Mouse (Mus musculus): ENCODE measurements at regions not wholly inside any gene's neighbourhood (a gene's known extent, or its start where the extent isn't known, plus 50 kb on each side); places are given as distances from the start of the nearest gene placed in this dataset.

DNA sequence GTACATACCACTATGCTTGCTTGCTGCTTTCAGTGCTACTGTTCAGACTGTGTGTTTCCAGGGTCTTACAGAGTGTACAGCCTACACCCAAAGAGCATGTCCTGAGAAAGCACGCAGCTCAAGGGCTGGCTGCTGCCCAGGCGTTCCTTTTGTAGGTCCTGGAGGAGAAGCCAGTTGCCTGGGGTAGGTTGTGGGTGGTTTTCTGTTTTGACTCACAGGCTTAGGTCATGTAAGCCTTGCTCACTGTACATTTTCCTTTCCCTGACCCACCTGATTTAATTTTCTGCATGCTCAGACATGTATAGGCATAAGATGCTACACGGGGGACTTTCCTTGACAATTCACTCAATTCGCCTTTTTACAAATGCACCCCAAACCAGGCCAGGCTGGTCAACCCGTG lies 172.9 kb upstream of the Wdfy3 start:
- no peaks in the 10 kb centered on the region for H3K36me3 ChIP-seq
- no peak overlapping the region for H3K9ac ChIP-seq
- H3K27me3 ChIP-seq (replicated peaks): no peaks in the 10 kb centered on the region
- no peak overlapping the region for H3K4me3 ChIP-seq (replicated peaks)
- no peak for ATAC-seq (ENCODE audit: insufficient read depth, low FRiP score, low read depth)
- no peaks in the 10 kb centered on the region for H3K4me1 ChIP-seq
- no peaks in the 10 kb centered on the region for H3K9me3 ChIP-seq
- 84% methylated on average over 5 of the region's 5 CpGs for WGBS
- H3K4me2 ChIP-seq: no peak overlapping the region
- no peak overlapping the region for H3K27ac ChIP-seq

GRCm38 (mm10) chr5:102244706-102245105 lies 175.0 kb upstream of the Wdfy3 start:
- H3K4me1 ChIP-seq: no peaks in the 10 kb centered on the region
- H3K27ac ChIP-seq: no peak overlapping the region
- 65% methylated on average over 6 of the region's 6 CpGs for WGBS
- no peak overlapping the region for H3K4me3 ChIP-seq (replicated peaks)
- ATAC-seq (ENCODE audit: insufficient read depth, low FRiP score, low read depth): no peak
- no peaks in the 10 kb centered on the region for H3K36me3 ChIP-seq
- H3K27me3 ChIP-seq (replicated peaks): no peaks in the 10 kb centered on the region
- H3K9me3 ChIP-seq: no peaks in the 10 kb centered on the region
- H3K9ac ChIP-seq: no peak overlapping the region
- no peak overlapping the region for H3K4me2 ChIP-seq

- ATAC-seq (ENCODE audit: insufficient read depth, low FRiP score, low read depth): no peak
- Histone ChIP-seq H3K27ac (no peak overlapping the region), H3K27me3 (replicated peaks) (no peaks in the 10 kb centered on the region), H3K4me2 (no peak overlapping the region), H3K9me3 (no peaks in the 10 kb centered on the region), H3K4me3 (replicated peaks) (no peak overlapping the region), H3K9ac (no peak overlapping the region), H3K4me1 (no peaks in the 10 kb centered on the region), H3K36me3 (no peaks in the 10 kb centered on the region)
- WGBS: 88% methylated on average over 5 of the region's 5 CpGs
These were observed 179.0 kb upstream of the Wdfy3 start for GRCm38 (mm10) chr5:102248747-102249146.

DNA sequence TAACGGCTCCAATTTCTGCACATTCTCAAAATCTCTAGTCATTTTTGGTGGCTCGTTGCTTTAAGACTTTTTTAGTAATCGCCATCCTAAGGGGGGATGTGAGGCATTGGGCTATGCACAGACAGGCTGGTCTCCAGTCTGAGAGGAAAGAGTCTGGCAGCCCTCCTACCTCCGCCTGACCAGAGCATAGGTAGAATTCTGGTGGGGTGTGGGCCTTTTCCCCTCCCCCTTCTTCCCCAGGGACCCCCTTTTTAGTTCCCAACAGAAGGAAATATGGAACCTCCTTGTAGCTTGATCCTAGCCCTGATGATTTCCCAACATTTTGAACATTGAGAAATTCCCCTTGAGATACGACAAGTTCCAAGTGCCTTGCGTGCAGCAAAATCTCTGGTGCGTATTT lies 181.4 kb upstream of the Wdfy3 start:
- no peak for ATAC-seq (ENCODE audit: insufficient read depth, low FRiP score, low read depth)
- no peaks in the 10 kb centered on the region for H3K27me3 ChIP-seq (replicated peaks)
- H3K9me3 ChIP-seq: no peaks in the 10 kb centered on the region
- no peaks in the 10 kb centered on the region for H3K4me1 ChIP-seq
- H3K9ac ChIP-seq: no peak overlapping the region
- no peaks in the 10 kb centered on the region for H3K36me3 ChIP-seq
- H3K4me2 ChIP-seq: no peak overlapping the region
- no peak overlapping the region for H3K4me3 ChIP-seq (replicated peaks)
- WGBS: 89% methylated on average over 7 of the region's 7 CpGs
- H3K27ac ChIP-seq: no peak overlapping the region

- H3K4me3 ChIP-seq (replicated peaks): no peak overlapping the region
- no peaks in the 10 kb centered on the region for H3K36me3 ChIP-seq
- no peaks in the 10 kb centered on the region for H3K9me3 ChIP-seq
- WGBS: 39% methylated on average over 2 of the region's 2 CpGs
- H3K9ac ChIP-seq: no peak overlapping the region
- H3K4me2 ChIP-seq: no peak overlapping the region
- no peak overlapping the region for H3K27ac ChIP-seq
- H3K4me1 ChIP-seq: no peaks in the 10 kb centered on the region
- ATAC-seq (ENCODE audit: insufficient read depth, low FRiP score, low read depth): no peak
- no peaks in the 10 kb centered on the region for H3K27me3 ChIP-seq (replicated peaks)
These were observed 184.1 kb upstream of the Wdfy3 start for GRCm38 (mm10) chr5:102253786-102254185.

- Histone ChIP-seq H3K4me1 (no peaks in the 10 kb centered on the region), H3K27me3 (replicated peaks) (no peaks in the 10 kb centered on the region), H3K9ac (no peak overlapping the region), H3K4me2 (no peak overlapping the region), H3K27ac (no peak overlapping the region), H3K4me3 (replicated peaks) (no peak overlapping the region), H3K9me3 (no peaks in the 10 kb centered on the region), H3K36me3 (no peaks in the 10 kb centered on the region)
- 55% methylated on average over 2 of the region's 2 CpGs for WGBS
- peak; percentile 18; the same call in 1 of the 2 replicates for ATAC-seq (ENCODE audit: insufficient read depth, low FRiP score, low read depth)
These were observed 187.4 kb upstream of the Wdfy3 start for GRCm38 (mm10) chr5:102257104-102257503.

- H3K36me3 ChIP-seq: no peaks in the 10 kb centered on the region
- 64% methylated on average over 5 of the region's 5 CpGs for WGBS
- ATAC-seq (ENCODE audit: insufficient read depth, low FRiP score, low read depth): no peak
- no peak overlapping the region for H3K9ac ChIP-seq
- H3K4me1 ChIP-seq: no peaks in the 10 kb centered on the region
- no peak overlapping the region for H3K4me3 ChIP-seq (replicated peaks)
- no peak overlapping the region for H3K27ac ChIP-seq
- H3K4me2 ChIP-seq: no peak overlapping the region
- H3K9me3 ChIP-seq: no peaks in the 10 kb centered on the region
- H3K27me3 ChIP-seq (replicated peaks): no peaks in the 10 kb centered on the region
These were observed 191.9 kb upstream of the Wdfy3 start for GRCm38 (mm10) chr5:102261621-102262020.

DNA sequence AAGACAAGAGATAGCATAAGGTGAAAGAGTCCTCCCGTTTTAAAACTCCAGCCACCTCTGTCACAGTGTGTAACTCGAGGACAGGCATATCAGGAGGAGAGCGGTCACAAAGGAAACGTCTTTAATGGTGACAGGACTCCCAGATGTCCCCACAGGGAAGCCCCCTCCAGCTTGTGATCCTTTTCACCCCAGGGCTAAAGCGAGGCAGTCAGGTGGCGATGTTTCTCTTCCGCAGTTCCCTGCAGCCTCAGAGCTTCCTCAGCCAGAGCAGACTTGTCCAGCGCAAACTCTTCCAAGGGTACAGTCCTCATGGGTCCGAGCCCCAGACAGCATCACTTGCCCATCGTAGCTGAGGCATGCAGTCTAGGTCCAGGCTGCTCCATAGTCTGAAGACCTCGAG lies 196.7 kb upstream of the Wdfy3 start:
- 70% methylated on average over 11 of the region's 11 CpGs for WGBS
- Histone ChIP-seq H3K9ac (no peak overlapping the region), H3K4me1 (no peaks in the 10 kb centered on the region), H3K36me3 (no peaks in the 10 kb centered on the region), H3K27ac (no peak overlapping the region), H3K4me2 (no peak overlapping the region), H3K9me3 (no peaks in the 10 kb centered on the region), H3K27me3 (replicated peaks) (no peaks in the 10 kb centered on the region), H3K4me3 (replicated peaks) (no peak overlapping the region)
- no peak for ATAC-seq (ENCODE audit: insufficient read depth, low FRiP score, low read depth)

DNA sequence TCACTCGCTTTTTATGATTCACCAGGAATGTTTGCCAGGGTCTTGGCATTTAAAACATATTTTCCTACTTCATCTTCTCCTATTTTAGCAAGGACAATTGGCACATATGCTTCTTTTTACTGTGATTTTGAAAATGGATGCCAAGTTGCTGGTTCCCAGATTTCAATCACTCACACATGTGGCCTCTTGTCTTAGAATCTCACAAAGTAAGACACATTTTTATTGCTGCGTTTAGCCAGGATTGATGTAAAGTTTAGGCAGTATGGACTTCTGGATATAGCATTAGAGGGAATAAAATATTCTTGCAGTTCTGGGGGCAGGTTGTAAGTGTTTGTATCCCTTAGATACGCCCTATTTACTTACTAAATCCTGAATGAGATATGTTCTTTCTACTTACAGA lies 197.4 kb upstream of the Wdfy3 start:
- Histone ChIP-seq H3K4me3 (replicated peaks) (no peak overlapping the region), H3K36me3 (no peaks in the 10 kb centered on the region), H3K27ac (no peak overlapping the region), H3K27me3 (replicated peaks) (no peaks in the 10 kb centered on the region), H3K9me3 (no peaks in the 10 kb centered on the region), H3K4me1 (no peaks in the 10 kb centered on the region), H3K9ac (no peak overlapping the region), H3K4me2 (no peak overlapping the region)
- no peak for ATAC-seq (ENCODE audit: insufficient read depth, low FRiP score, low read depth)
- 76% methylated on average over 3 of the region's 3 CpGs for WGBS

GRCm38 (mm10) chr5:102269204-102269603 lies 199.5 kb upstream of the Wdfy3 start:
- 85% methylated on average over 9 of the region's 9 CpGs for WGBS
- Histone ChIP-seq H3K27ac (no peak overlapping the region), H3K4me1 (no peaks in the 10 kb centered on the region), H3K9ac (no peak overlapping the region), H3K4me3 (replicated peaks) (no peak overlapping the region), H3K36me3 (no peaks in the 10 kb centered on the region), H3K27me3 (replicated peaks) (no peaks in the 10 kb centered on the region), H3K4me2 (no peak overlapping the region), H3K9me3 (no peaks in the 10 kb centered on the region)
- no peak for ATAC-seq (ENCODE audit: insufficient read depth, low FRiP score, low read depth)

GRCm38 (mm10) chr5:102275621-102276020 lies 205.6 kb upstream of the Arhgap24 start:
- no peak for ATAC-seq (ENCODE audit: insufficient read depth, low FRiP score, low read depth)
- Histone ChIP-seq H3K4me2 (no peak overlapping the region), H3K4me3 (replicated peaks) (no peak overlapping the region), H3K27me3 (replicated peaks) (no peaks in the 10 kb centered on the region), H3K27ac (no peak overlapping the region), H3K9me3 (no peaks in the 10 kb centered on the region), H3K9ac (no peak overlapping the region), H3K4me1 (no peaks in the 10 kb centered on the region), H3K36me3 (no peaks in the 10 kb centered on the region)
- 93% methylated on average over 3 of the region's 3 CpGs for WGBS

DNA sequence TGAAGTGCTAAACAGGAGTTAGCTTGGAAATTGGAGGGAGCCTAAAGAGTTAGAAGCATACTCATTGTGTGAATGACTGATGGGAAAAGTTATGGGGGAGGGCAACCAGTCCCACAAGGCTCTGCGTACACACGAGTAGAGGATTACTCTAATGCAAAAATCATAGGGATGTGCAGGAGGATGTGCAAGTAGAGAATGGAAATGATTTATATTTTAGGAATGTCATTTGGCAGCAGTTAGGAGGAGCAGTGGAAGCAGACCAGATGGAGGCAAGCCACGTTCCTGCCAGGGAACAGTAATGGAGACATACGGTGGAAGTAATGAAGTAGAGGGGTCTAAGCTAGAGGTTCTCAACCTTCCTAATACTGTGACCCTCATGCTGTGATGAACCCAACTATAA lies 194.1 kb upstream of the Arhgap24 start:
- H3K9ac ChIP-seq: no peak overlapping the region
- H3K4me3 ChIP-seq (replicated peaks): no peak overlapping the region
- no peak overlapping the region for H3K27ac ChIP-seq
- no peaks in the 10 kb centered on the region for H3K36me3 ChIP-seq
- no peaks in the 10 kb centered on the region for H3K9me3 ChIP-seq
- no peaks in the 10 kb centered on the region for H3K4me1 ChIP-seq
- no peak for ATAC-seq (ENCODE audit: insufficient read depth, low FRiP score, low read depth)
- H3K27me3 ChIP-seq (replicated peaks): no peaks in the 10 kb centered on the region
- H3K4me2 ChIP-seq: no peak overlapping the region
- WGBS: 38% methylated on average over 4 of the region's 4 CpGs

DNA sequence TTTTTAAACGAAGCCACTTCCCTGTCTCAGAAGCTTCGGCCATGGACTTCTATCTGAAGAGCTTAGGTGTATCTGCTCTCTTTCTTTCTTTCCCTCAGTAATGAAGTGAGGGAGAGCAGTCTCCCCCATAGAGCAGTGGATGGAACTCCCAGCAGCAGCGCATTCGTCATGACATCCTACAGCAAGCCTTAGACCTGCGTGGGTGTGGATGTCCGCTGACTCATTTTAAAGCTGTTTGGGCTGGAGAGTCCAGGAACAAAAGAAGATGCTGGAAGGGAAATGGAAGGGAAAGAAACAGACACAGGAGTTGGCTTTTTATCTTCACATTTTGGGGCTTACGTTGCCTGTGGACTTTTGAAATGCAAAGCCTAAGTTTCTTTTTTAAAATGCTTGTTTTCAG lies 190.3 kb upstream of the Arhgap24 start:
- Histone ChIP-seq H3K4me2 (no peak overlapping the region), H3K4me1 (no peaks in the 10 kb centered on the region), H3K9ac (no peak overlapping the region), H3K27ac (no peak overlapping the region), H3K36me3 (no peaks in the 10 kb centered on the region), H3K4me3 (replicated peaks) (no peak overlapping the region), H3K9me3 (no peaks in the 10 kb centered on the region), H3K27me3 (replicated peaks) (no peaks in the 10 kb centered on the region)
- 79% methylated on average over 7 of the region's 7 CpGs for WGBS
- ATAC-seq (ENCODE audit: insufficient read depth, low FRiP score, low read depth): no peak

Measured in stomach, embryonic 15.5 days (tissue).